Mouse (Mus musculus) ES-Bruce4 (cell line): ENCODE measurements around the gene Dnah3. TPM values are rescaled to one million over a fixed set of nuclear protein-coding genes. Genes with fewer than 3 reads are reported as not detected.

Experiments
- H3K27ac ChIP-seq: 2 replicates; pipeline ENCODE4 v1.5.1; 2012; ENCODE audit warnings: low read length, inconsistent platforms; ENCODE audit not compliant: insufficient read depth
- H3K27me3 ChIP-seq: 2 replicates; pipeline ENCODE4 v1.6.1; 2012; ENCODE audit warnings: mild to moderate bottlenecking, low read length, inconsistent platforms; ENCODE audit not compliant: control insufficient read depth, poor library complexity, insufficient read depth, severe bottlenecking
- H3K36me3 ChIP-seq: 2 replicates; pipeline ENCODE4 v1.6.1; 2012; ENCODE audit warnings: inconsistent platforms, mild to moderate bottlenecking, low read length, moderate library complexity; ENCODE audit not compliant: control insufficient read depth, poor library complexity, insufficient read depth, severe bottlenecking
- H3K4me1 ChIP-seq: one replicate; pipeline ENCODE4 v1.8.1; 2011; ENCODE audit warnings: low read length; ENCODE audit not compliant: control insufficient read depth, insufficient read depth
- H3K4me3 ChIP-seq: 2 replicates; pipeline ENCODE4 v1.5.1; 2011; ENCODE audit warnings: low read depth, mild to moderate bottlenecking, low read length
- H3K9ac ChIP-seq: 2 replicates; pipeline ENCODE4 v1.6.1; 2012; ENCODE audit warnings: low read depth, mild to moderate bottlenecking, inconsistent platforms; ENCODE audit not compliant: poor library complexity, severe bottlenecking
- H3K9me3 ChIP-seq: replicated peaks from 2 replicates; pipeline ENCODE4 v1.6.1; 2012; ENCODE audit warnings: mild to moderate bottlenecking, low read length, inconsistent platforms; ENCODE audit not compliant: control insufficient read depth, poor library complexity, insufficient read depth, severe bottlenecking
- CTCF ChIP-seq: IDR thresholded peaks from one replicate; pipeline ENCODE4 v1.8.1; 2011; ENCODE audit warnings: low read depth, low read length
- EP300 ChIP-seq: IDR thresholded peaks from 2 replicates; pipeline ENCODE4 v1.6.1; 2011; ENCODE audit warnings: low read depth, low read length; ENCODE audit not compliant: insufficient read depth
- POLR2A ChIP-seq: IDR thresholded peaks from one replicate; pipeline ENCODE4 v1.8.1; 2011; ENCODE audit warnings: low read length; ENCODE audit not compliant: insufficient read depth
- polyA plus RNA-seq: library from polyadenylated mRNA; stranded (reverse); fragments of >200 nt; gene quantifications from 2 replicates; pipeline ENCODE4 v1.2.4, GENCODE M21; 2011; ENCODE audit warnings: low read depth; ENCODE audit not compliant: missing spikeins, insufficient read depth, insufficient read length

The Dnah3 gene
- polyA plus RNA-seq, 1 experiment = not detected

GRCm38 (mm10) chr7:119974214-119974613 is 120.9 kb downstream of the Dnah3 start:
- Histone ChIP-seq H3K9ac (no peak overlapping the region), H3K4me3 (no peak overlapping the region), H3K4me1 (no peaks in the 10 kb centered on the region), H3K36me3 (no peaks in the 10 kb centered on the region), H3K9me3 (no peaks in the 10 kb centered on the region), H3K27ac (no peak overlapping the region), H3K27me3 (no peaks in the 10 kb centered on the region)
- no peak for TF ChIP-seq POLR2A
- no peak for TF ChIP-seq CTCF
- no peak for TF ChIP-seq EP300

GRCm38 (mm10) chr7:119969320-119969719 is 125.8 kb downstream of the Dnah3 start:
- Histone ChIP-seq H3K4me3 (no peak overlapping the region), H3K27ac (no peak overlapping the region), H3K27me3 (no peaks in the 10 kb centered on the region), H3K4me1 (no peaks in the 10 kb centered on the region), H3K9me3 (no peaks in the 10 kb centered on the region), H3K9ac (no peak overlapping the region), H3K36me3 (no peaks in the 10 kb centered on the region)
- TF ChIP-seq POLR2A (no peak), EP300 (no peak), CTCF (no peak)

GRCm38 (mm10) chr7:119965651-119966395 is 129.3 kb downstream of the Dnah3 start:
- H3K27ac ChIP-seq = no peak overlapping the region
- H3K9ac ChIP-seq = no peak overlapping the region
- H3K36me3 ChIP-seq = no peaks in the 10 kb centered on the region
- H3K4me1 ChIP-seq = no peaks in the 10 kb centered on the region
- no peaks in the 10 kb centered on the region for H3K9me3 ChIP-seq
- H3K4me3 ChIP-seq = no peak overlapping the region
- H3K27me3 ChIP-seq = no peaks in the 10 kb centered on the region
- TF ChIP-seq POLR2A = no peak
- TF ChIP-seq EP300 = no peak
- no peak for TF ChIP-seq CTCF

- TF ChIP-seq POLR2A (no peak), CTCF (no peak), EP300 (no peak)
- Histone ChIP-seq H3K36me3 (no peaks in the 10 kb centered on the region), H3K4me1 (no peaks in the 10 kb centered on the region), H3K27me3 (no peaks in the 10 kb centered on the region), H3K9ac (no peak overlapping the region), H3K4me3 (no peak overlapping the region), H3K27ac (no peak overlapping the region), H3K9me3 (no peaks in the 10 kb centered on the region)
Observed at GRCm38 (mm10) chr7:119965205-119965604, 129.9 kb downstream of the Dnah3 start.

GRCm38 (mm10) chr7:119961107-119961506 is 134.0 kb downstream of the Dnah3 start:
- Histone ChIP-seq H3K36me3 (no peaks in the 10 kb centered on the region), H3K9me3 (no peaks in the 10 kb centered on the region), H3K4me3 (no peak overlapping the region), H3K9ac (no peak overlapping the region), H3K27ac (no peak overlapping the region), H3K27me3 (no peaks in the 10 kb centered on the region), H3K4me1 (no peaks in the 10 kb centered on the region)
- TF ChIP-seq CTCF (no peak), EP300 (no peak), POLR2A (no peak)

GRCm38 (mm10) chr7:119960546-119960945 is 134.5 kb downstream of the Dnah3 start:
- H3K27ac ChIP-seq = no peak overlapping the region
- H3K27me3 ChIP-seq = no peaks in the 10 kb centered on the region
- H3K9me3 ChIP-seq = no peaks in the 10 kb centered on the region
- no peaks in the 10 kb centered on the region for H3K36me3 ChIP-seq
- H3K4me1 ChIP-seq = no peaks in the 10 kb centered on the region
- H3K4me3 ChIP-seq = no peak overlapping the region
- no peak overlapping the region for H3K9ac ChIP-seq
- TF ChIP-seq EP300 (no peak), POLR2A (no peak), CTCF (no peak)
